Mouse (Mus musculus) retina, postnatal 1 day (tissue): ENCODE results near the gene AI481877.

Source experiments
- DNase-seq: peaks from one replicate; pipeline ENCODE4 v3.0.0-alpha.2; 2012

The AI481877 gene

GRCm38 (mm10) chr4:59123557-59123956 is 15.2 kb downstream of the AI481877 start:
- DNase-seq: no peak

- no peak for DNase-seq
These were observed 20.9 kb downstream of the AI481877 start for GRCm38 (mm10) chr4:59117644-59118495.

GRCm38 (mm10) chr4:59108721-59109120 is 30.1 kb downstream of the AI481877 start:
- DNase-seq: no peak

GRCm38 (mm10) chr4:59107886-59108285 is 30.9 kb downstream of the AI481877 start:
- DNase-seq: no peak

- no peak for DNase-seq
These were observed 32.1 kb downstream of the AI481877 start for GRCm38 (mm10) chr4:59106661-59107060.

GRCm38 (mm10) chr4:59104166-59104565 is 34.6 kb downstream of the AI481877 start:
- no peak for DNase-seq

- peak; percentile 90 for DNase-seq
These were observed 42.4 kb downstream of the AI481877 start for GRCm38 (mm10) chr4:59096393-59096792.

GRCm38 (mm10) chr4:59089391-59089790 is 49.4 kb downstream of the AI481877 start:
- DNase-seq: no peak

GRCm38 (mm10) chr4:59083430-59083829 is 55.4 kb downstream of the AI481877 start:
- no peak for DNase-seq

- peak; percentile 86 for DNase-seq
These were observed 69.5 kb downstream of the AI481877 start for GRCm38 (mm10) chr4:59069276-59069675.

- DNase-seq: no peak
These were observed 76.3 kb downstream of the AI481877 start for GRCm38 (mm10) chr4:59062526-59062925.

GRCm38 (mm10) chr4:59057929-59058328 is 80.9 kb downstream of the AI481877 start:
- no peak for DNase-seq

GRCm38 (mm10) chr4:59051081-59051480 is 87.7 kb downstream of the AI481877 start:
- DNase-seq: no peak

GRCm38 (mm10) chr4:59047222-59047621 is 91.6 kb downstream of the AI481877 start:
- no peak for DNase-seq

GRCm38 (mm10) chr4:59043891-59044290 is 94.9 kb downstream of the AI481877 start:
- no peak for DNase-seq

GRCm38 (mm10) chr4:59043074-59043473 is 95.7 kb downstream of the AI481877 start:
- DNase-seq: no peak

- no peak for DNase-seq
These were observed 98.1 kb downstream of the AI481877 start for GRCm38 (mm10) chr4:59040397-59041287.

- no peak for DNase-seq
These were observed 101.3 kb downstream of the AI481877 start for GRCm38 (mm10) chr4:59037525-59037924.

GRCm38 (mm10) chr4:59036490-59037127 is 102.2 kb downstream of the AI481877 start:
- peak; percentile 86 for DNase-seq

- DNase-seq: no peak
These were observed 102.9 kb downstream of the AI481877 start for GRCm38 (mm10) chr4:59035786-59036350.

- peak; percentile 75 for DNase-seq
These were observed 103.6 kb downstream of the AI481877 start, which contains the start of gene Gng10 for GRCm38 (mm10) chr4:59034918-59035785. Gng10 (plus strand) TSS chr4:59035088.
